Mouse (Mus musculus) adrenal gland (tissue): ENCODE measurements around the gene Siva1.

Source experiments
- intact Hi-C: fragments of 180-260 bp; cut with DNase I; formaldehyde crosslinking; loops from one replicate; pipeline ENCODE4 v1.15.1; 2025
- long read RNA-seq, 2 experiments: library from polyadenylated mRNA; unstranded; transcript quantifications; one replicate each; pipeline ENCODE4 v2.0.0; 2020; ENCODE audit warnings: borderline replicate concordance in 1 of 2; ENCODE audit not compliant: insufficient replicate concordance in 1 of 2

Siva1 gene
- long read RNA-seq, experiment 1, transcript Siva1-201 (4 exons, 924 nt) = major isoform, 45 of 50 reads
- long read RNA-seq, experiment 1, partial matches to known transcripts = 2 of 50 reads
- long read RNA-seq, experiment 1, other reads (novel, unspliced or antisense) = 1 of 50 reads
- long read RNA-seq, experiment 2, transcript Siva1-201 (4 exons, 924 nt) = major isoform, 58 of 61 reads
- long read RNA-seq, experiment 2, partial matches to known transcripts = 1 of 61 reads
- long read RNA-seq, experiment 2, other reads (novel, unspliced or antisense) = 2 of 61 reads

DNA sequence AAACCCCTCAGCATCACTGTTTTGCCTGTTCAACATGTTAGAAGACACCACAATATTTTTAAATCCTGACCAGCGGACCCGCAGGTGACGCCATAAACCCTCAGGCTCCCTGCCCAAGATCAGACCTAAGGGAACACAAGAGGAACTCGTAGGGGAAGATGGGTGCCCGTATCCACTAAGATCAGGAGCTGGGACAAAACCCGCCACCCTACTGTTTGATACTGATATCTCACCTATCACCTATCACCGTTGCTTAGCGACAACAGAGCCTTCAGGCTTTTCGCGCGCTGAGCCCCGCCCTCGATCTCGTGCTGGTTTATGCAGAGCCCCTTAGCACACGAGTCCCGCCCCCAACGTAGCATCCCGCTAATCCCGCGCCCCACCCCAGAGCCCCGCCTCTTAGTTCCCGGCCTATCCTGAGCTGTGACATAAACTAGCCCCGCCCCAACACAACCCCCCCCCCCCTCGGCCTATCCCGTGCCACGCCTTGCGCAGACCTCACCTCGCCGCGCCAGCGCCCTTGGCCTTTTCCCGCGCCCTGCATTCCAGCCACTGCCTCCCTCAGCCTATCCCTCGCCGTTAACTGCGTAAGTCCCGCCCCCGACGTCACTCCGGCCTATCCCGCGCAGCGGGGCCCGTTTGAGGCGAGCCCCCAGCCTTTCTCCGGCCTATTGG is at the start of gene Siva1:
Gene Siva1, plus strand, starts transcription at position 500 of the 675 bp plus-strand sequence.
- intact Hi-C loops = no loop called here

DNA sequence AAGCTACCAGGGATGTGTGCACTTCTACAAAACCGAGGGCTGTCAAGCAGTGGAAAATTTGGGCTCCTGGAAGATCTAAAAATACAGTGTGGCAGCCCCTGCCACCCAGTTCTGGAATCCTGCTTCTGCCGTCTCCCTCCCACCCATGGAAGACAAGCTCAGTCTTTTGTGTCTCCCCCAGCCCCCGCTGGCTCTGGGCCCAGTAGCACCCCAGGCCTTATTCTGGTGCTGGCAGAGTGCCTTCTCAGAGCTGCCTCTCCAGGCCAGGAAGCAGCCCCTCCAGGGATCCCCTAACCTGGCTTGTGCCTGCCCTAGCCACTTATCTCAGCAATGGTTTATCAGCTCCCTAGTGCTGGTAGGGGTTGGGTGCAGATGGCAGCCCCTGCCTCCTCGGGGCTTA is 49.5 kb upstream of the Siva1 start:
- intact Hi-C loops = no loop called here

DNA sequence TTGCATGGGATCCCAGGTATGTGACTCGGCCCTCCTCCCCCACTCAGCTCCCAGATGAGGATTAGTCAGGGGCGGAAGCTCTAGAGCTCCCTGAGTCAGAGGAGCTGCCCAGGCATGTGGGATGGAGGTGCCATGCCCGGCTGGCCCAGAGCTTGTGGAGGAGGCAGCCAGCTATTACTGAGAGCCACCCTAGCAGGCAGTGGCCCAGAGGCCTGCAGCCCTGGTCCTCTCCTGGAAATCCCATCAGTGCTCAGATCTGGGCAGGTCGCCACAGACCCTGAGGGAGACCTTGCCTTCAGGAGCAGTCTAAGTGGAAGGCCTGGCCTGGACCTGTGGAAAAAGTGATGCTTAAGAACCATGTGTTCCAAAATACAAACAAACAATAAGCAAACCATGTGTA is 48.9 kb upstream of the Siva1 start:
- intact Hi-C loops = no loop called here

DNA sequence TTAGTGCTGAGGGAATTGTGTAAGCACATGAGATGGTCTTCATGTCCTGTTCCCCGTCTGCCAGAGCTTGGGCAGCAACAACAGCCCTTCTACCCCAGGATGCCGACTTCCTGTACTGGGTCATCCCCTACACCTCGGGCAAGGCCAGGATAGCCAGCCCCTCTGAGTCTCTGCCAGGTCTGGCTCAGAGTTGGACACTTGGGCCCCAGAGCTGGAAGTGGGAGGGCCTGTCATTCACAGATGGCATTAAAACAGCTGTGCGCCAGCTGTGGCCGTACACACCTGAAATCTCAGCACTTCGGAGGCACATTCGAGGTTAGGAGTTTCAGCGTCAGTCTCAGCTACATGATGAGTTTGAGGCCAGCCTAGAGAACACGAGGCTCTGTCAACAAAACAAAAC is 48.0 kb upstream of the Siva1 start:
- intact Hi-C loops = no loop called here

DNA sequence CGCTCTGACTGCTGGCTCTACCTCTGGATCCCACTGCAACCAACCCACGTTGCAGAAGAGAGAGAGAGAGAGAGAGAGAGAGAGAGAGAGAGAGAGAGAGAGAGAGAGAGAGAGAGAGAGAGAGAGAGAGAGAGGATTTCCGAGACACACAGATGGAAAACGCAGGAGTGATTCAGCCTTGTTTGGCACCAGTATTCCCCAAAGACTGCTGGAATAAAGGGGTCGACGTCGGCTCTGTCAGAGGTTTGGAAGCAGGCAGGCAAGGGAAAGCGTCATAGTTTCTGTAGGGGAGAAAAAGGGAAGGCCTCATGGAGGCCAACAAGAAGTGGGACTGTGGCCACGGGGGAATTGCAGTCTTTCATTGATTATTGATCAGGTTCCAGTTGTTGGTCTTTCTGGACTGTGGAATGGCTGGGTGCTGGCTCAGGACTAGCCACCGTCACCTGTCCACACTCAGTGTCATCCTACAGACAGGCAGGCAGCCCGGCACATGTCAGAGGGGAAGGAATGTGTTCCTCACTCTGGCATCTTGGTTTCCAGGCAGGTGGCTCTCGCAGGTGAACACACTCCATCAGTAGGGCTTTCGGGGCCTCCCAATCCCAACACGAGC is 47.5 kb upstream of the Siva1 start:
- intact Hi-C loops = no loop called here

GRCm38 (mm10) chr12:112597618-112598017 is 46.9 kb upstream of the Siva1 start:
- intact Hi-C loops = no loop called here

GRCm38 (mm10) chr12:112599198-112599597 is 45.3 kb upstream of the Siva1 start:
- intact Hi-C loops = no loop called here

GRCm38 (mm10) chr12:112599942-112600611 is 44.4 kb upstream of the Siva1 start:
- intact Hi-C loops = no loop called here

DNA sequence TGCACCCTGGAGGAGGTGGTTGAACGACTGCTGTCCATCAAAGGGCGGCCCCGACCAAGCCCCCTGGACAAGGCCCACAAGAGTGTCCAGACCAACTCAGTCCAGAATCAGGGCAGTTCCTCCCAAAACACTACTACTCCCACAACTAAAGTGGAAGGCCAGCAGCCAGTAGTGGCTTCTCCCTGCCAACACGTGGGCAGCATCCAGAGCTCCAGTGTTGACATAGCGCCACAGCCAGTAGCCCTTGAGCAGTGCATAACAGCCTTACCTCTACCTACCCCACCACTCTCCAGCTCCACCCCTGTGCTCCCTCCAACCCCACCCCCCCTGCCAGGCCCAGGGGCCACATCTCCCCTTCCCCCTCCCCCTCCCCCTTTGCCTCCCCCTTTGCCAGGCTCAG is 40.5 kb upstream of the Siva1 start:
- intact Hi-C loops = no loop called here

DNA sequence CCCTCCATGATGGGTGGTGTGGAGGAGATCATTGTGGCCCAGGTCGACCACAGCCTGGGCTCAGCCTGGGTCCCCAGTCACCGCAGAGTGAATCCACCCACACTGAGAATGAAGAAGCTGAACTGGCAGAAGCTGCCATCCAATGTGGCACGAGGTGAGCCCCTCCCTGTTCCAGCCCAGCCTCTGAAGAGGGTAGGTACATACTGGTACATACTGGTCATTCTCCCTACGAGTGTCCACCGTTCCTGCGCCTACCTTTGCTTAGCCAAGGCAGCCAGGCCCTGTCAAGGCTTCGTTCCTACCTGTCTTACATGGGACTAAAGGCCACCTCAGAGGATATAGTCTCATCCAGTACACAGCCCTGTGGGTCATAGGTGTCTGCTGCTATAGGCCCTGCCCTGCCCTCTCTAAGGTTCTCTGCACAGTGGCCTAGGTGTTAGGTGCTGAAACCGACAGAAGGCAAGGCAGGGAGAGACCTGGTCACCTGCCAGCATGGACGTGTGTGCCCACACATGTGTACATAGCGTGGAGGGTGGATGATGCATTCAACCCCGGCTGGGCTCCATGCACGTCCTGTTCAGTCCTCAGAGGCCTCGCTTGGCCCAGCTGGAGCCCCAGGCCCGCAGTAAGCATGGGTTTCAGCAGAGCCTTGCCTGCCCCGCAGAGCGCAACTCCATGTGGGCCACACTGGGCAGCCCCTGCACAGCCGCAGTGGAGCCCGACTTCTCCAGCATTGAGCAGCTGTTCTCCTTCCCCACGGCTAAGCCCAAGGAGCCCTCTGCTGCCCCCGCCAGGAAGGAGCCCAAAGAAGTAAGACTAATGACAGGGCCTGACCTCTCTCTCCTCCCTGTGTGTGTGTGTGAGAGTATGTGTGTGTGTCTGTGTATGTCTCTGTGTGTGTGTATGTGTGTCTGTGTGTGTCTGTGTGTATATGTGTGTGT is 39.5 kb upstream of the Siva1 start:
- intact Hi-C loops = loop anchor here (1.0 kb wide), 1 partner anchor 53 kb away; no protein-coding TSS in a partner anchor

GRCm38 (mm10) chr12:112605766-112606165 is 38.7 kb upstream of the Siva1 start:
- intact Hi-C loops = loop anchor here (1.0 kb wide), 1 partner anchor 53 kb away; no protein-coding TSS in a partner anchor

GRCm38 (mm10) chr12:112606998-112607397 is 37.5 kb upstream of the Siva1 start:
- intact Hi-C loops = no loop called here

DNA sequence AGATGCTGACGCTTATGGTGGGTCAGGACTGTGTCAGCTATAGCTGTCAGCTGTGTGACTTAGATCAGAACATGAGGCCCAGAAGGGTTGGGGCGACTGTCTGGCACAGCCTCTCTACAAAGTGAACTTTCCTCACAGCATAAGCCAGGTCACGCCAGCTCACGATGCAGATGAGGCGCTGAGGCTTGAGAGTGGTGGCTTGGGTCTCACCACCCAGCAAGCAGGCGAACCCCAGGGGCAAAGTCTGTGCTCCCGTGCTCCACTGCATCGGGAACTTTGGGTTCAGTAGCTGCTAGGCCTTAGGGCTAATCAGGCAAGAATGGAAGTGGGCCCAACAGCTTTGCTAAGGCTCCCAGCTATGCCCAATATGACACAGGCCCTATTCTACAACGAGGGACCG is 35.4 kb upstream of the Siva1 start:
- intact Hi-C loops = no loop called here

- intact Hi-C loops = no loop called here
Observed at GRCm38 (mm10) chr12:112616668-112617067, 27.8 kb upstream of the Siva1 start.

DNA sequence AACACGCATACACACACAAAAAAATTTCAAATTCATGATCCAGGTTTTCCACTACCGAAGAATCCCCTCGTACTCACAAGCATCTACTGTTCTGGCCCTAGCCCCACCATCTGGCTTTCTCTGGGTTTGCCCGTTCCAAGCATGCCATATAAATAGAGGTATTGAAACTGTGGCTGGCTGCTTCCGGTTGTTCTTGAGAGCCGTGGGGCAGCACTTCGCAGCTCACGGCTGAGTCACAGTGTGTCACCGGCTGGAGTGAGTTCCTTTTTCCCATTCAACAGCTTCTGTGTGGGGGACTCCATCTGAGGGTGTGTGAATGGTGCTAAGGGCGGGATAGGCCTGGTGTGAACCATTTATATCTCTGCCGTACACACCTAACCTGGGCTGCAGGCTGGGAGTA is 27.3 kb upstream of the Siva1 start:
- intact Hi-C loops = no loop called here

- intact Hi-C loops = no loop called here
Observed at GRCm38 (mm10) chr12:112617898-112618380, 26.5 kb upstream of the Siva1 start.

GRCm38 (mm10) chr12:112618981-112619685 is 25.3 kb upstream of the Siva1 start:
- intact Hi-C loops = no loop called here

DNA sequence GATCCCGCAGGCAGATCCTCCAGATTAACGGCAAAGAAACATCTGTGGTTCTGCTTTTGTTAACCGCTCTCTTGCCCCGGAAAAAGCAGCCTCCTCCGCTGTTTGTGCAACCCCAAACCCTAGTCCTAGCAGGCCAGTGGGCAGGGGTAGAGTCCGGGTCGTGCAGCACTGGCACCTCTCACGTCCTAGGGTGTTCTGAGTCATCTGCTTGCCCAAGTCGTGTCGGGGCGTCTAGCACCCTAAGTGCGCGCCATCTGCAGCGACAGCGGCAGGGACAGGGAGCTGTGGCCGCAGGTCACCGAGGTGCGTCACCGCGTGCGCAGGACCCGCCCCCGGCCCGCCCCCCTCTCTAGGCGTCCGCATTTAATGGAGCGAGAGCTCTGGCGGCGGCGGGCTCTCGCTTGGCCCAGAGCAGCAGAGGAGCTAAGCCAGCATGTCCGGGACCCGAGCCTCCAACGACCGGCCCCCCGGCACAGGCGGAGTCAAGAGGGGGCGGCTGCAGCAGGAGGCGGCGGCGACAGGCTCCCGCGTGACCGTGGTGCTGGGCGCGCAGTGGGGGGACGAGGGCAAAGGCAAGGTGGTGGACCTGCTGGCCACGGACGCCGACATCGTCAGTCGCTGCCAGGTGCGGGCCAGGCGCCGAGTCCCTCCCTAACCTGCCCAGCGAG is 24.7 kb upstream of the Siva1 start, which contains the start of gene Adssl1:
Gene Adssl1, plus strand, starts transcription at position 360 of the 668 bp plus-strand sequence.
- intact Hi-C loops = loop anchor here (5.0 kb wide), 1 partner anchor 68 kb away; no protein-coding TSS in a partner anchor
